Mouse (Mus musculus): ENCODE results near the gene Clstn2. TPM values are rescaled to one million over a fixed set of nuclear protein-coding genes. Genes with fewer than 3 reads are reported as not detected.

The Clstn2 gene
- polyA plus RNA-seq, 1 experiment from 2014 or later: 19.6 TPM

- ATAC-seq (ENCODE audit: low FRiP score): no peak
- Histone ChIP-seq H3K4me2 (replicated peaks) (no peak overlapping the region), H3K36me3 (replicated peaks; ENCODE audit: control insufficient read depth, insufficient read depth) (no peaks in the 10 kb centered on the region), H3K4me3 (replicated peaks; ENCODE audit: low read length) (no peak overlapping the region), H3K27ac (no peak overlapping the region), H3K9ac (no peak overlapping the region), H3K27me3 (ENCODE audit: control insufficient read depth, insufficient read depth, low read length) (no peaks in the 10 kb centered on the region), H3K4me1 (replicated peaks; ENCODE audit: control insufficient read depth, insufficient read depth, low read length) (no peaks in the 10 kb centered on the region), H3K9me3 (ENCODE audit: control insufficient read depth, low read length) (no peaks in the 10 kb centered on the region)
- WGBS: 84% methylated on average over 5 of the region's 5 CpGs
- no peak for DNase-seq (ENCODE audit: low spot score)
Observed at GRCm38 (mm10) chr9:97807031-97807430, 225.9 kb downstream of the Clstn2 start.

DNA sequence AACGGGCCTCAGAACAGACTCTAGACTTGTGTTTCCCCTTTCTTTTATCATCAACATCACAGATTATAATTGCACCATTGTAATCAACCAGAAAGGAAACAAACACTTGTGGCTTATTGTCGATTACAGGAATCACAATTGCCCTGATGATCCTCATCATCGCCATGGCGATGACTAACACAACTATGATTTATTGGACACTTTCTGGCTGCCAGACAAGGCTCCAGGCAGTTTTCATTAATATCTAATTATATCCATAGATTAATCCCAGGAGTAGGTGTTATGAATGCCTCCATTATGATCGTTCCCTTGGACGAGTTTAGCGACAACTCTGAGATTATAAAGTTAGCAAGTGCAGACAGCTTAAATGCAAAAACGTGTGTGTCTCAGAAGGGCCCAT, 239.3 kb downstream of the Clstn2 start:
- H3K9me3 ChIP-seq (ENCODE audit: control insufficient read depth, low read length): no peaks in the 10 kb centered on the region
- ATAC-seq (ENCODE audit: low FRiP score) (no peak), DNase-seq (ENCODE audit: low spot score) (peak; percentile 30)
- H3K36me3 ChIP-seq (replicated peaks; ENCODE audit: control insufficient read depth, insufficient read depth): no peaks in the 10 kb centered on the region
- no peaks in the 10 kb centered on the region for H3K27me3 ChIP-seq (ENCODE audit: control insufficient read depth, insufficient read depth, low read length)
- H3K9ac ChIP-seq: no peak overlapping the region
- no peak overlapping the region for H3K4me3 ChIP-seq (replicated peaks; ENCODE audit: low read length)
- no peak overlapping the region for H3K4me2 ChIP-seq (replicated peaks)
- peaks cover 5% of the 10 kb centered on the region; the same call in 1 of the 2 replicates for H3K4me1 ChIP-seq (replicated peaks; ENCODE audit: control insufficient read depth, insufficient read depth, low read length)
- H3K27ac ChIP-seq: no peak overlapping the region
- 46% methylated on average over 8 of the region's 8 CpGs for WGBS

DNA sequence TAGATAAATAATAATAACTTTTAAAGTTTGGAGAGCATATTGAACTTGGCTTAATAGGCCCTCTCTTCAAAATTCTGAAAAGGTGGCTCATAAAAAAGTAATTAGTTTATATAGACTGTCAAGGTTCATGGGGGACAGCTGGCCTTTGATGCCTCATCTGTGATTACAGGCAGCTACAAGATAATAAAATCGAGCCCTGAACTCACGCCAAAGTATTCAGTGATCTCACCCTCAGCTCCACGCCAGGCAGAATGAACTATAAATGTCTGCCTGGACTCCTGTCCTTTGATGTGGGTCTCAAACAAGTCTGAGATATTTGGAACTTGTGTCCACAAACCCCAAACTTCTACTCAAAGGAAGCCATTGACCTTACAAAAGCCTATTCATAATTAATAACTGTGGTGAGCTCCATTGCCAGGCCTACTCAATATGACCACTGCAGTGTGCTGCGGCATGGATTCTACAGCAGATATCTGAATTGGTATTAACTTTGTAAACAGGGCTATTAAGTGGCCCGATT, 244.8 kb downstream of the Clstn2 start:
- Histone ChIP-seq H3K4me2 (replicated peaks) (no peak overlapping the region), H3K9me3 (ENCODE audit: control insufficient read depth, low read length) (no peaks in the 10 kb centered on the region), H3K4me1 (replicated peaks; ENCODE audit: control insufficient read depth, insufficient read depth, low read length) (no peaks in the 10 kb centered on the region), H3K4me3 (replicated peaks; ENCODE audit: low read length) (no peak overlapping the region), H3K36me3 (replicated peaks; ENCODE audit: control insufficient read depth, insufficient read depth) (no peaks in the 10 kb centered on the region), H3K27me3 (ENCODE audit: control insufficient read depth, insufficient read depth, low read length) (no peaks in the 10 kb centered on the region), H3K9ac (no peak overlapping the region), H3K27ac (no peak overlapping the region)
- no peak for ATAC-seq (ENCODE audit: low FRiP score)
- DNase-seq (ENCODE audit: low spot score): no peak
- whole genome bisulfite sequencing: 85% methylated on average over 5 of the region's 5 CpGs

GRCm38 (mm10) chr9:97780032-97780616, 252.9 kb downstream of the Clstn2 start:
- H3K36me3 ChIP-seq (replicated peaks; ENCODE audit: control insufficient read depth, insufficient read depth): no peaks in the 10 kb centered on the region
- H3K9me3 ChIP-seq (ENCODE audit: control insufficient read depth, low read length): no peaks in the 10 kb centered on the region
- no peaks in the 10 kb centered on the region for H3K27me3 ChIP-seq (ENCODE audit: control insufficient read depth, insufficient read depth, low read length)
- no peak for ATAC-seq (ENCODE audit: low FRiP score)
- no peak overlapping the region for H3K4me2 ChIP-seq (replicated peaks)
- WGBS: 78% methylated on average over 5 of the region's 5 CpGs
- H3K9ac ChIP-seq: no peak overlapping the region
- no peak overlapping the region for H3K4me3 ChIP-seq (replicated peaks; ENCODE audit: low read length)
- no peak for DNase-seq (ENCODE audit: low spot score)
- no peak overlapping the region for H3K27ac ChIP-seq
- no peaks in the 10 kb centered on the region for H3K4me1 ChIP-seq (replicated peaks; ENCODE audit: control insufficient read depth, insufficient read depth, low read length)

GRCm38 (mm10) chr9:97775770-97776169, 257.2 kb downstream of the Clstn2 start:
- Histone ChIP-seq H3K36me3 (replicated peaks; ENCODE audit: control insufficient read depth, insufficient read depth) (no peaks in the 10 kb centered on the region), H3K9ac (no peak overlapping the region), H3K4me1 (replicated peaks; ENCODE audit: control insufficient read depth, insufficient read depth, low read length) (no peaks in the 10 kb centered on the region), H3K27me3 (ENCODE audit: control insufficient read depth, insufficient read depth, low read length) (no peaks in the 10 kb centered on the region), H3K9me3 (ENCODE audit: control insufficient read depth, low read length) (no peaks in the 10 kb centered on the region), H3K4me2 (replicated peaks) (no peak overlapping the region), H3K27ac (no peak overlapping the region), H3K4me3 (replicated peaks; ENCODE audit: low read length) (no peak overlapping the region)
- WGBS: 75% methylated on average over 1 of the region's 1 CpGs
- ATAC-seq (ENCODE audit: low FRiP score) (no peak), DNase-seq (ENCODE audit: low spot score) (no peak)

DNA sequence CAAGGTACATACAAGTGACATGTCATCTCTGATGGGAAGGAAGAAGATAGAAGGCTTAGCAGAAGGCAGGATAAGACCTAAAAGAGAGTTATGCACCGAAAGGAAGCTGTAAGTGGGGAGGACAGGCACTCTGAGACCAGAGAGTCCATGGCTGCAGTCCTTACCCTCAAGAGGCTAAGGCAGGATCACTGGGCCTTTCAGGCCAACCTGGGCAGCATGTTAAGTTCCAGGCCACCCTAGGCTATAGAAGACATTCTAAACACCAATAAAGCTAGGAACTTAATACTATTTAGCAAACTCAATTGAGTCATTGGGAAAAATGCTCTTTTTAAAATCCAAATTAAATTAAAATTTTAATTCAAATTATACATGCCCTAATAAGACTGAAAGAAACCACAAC, 258.0 kb downstream of the Clstn2 start:
- H3K4me1 ChIP-seq (replicated peaks; ENCODE audit: control insufficient read depth, insufficient read depth, low read length): no peaks in the 10 kb centered on the region
- no peak for DNase-seq (ENCODE audit: low spot score)
- H3K36me3 ChIP-seq (replicated peaks; ENCODE audit: control insufficient read depth, insufficient read depth): no peaks in the 10 kb centered on the region

DNA sequence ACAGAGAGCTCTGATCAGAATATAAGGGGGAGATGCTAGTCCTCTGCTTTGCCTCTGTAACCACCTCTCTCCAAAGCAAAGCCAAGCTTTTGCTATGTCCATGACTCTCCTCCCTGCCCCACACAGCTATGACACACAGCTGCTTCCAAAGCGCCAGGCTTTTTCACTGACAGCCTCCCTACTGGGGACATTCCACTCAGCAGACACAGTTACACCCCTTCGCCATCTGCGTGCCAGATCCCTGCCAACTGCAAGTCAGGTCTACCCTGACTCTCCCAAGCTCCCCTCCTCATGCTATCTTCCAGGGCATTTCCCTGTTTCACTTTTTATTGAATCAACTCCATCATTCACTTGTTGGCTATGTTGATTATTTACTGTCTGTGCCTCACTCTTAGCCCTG, 259.1 kb downstream of the Clstn2 start:
- no peak for DNase-seq (ENCODE audit: low spot score)
- Histone ChIP-seq H3K9me3 (ENCODE audit: control insufficient read depth, low read length) (no peaks in the 10 kb centered on the region), H3K36me3 (replicated peaks; ENCODE audit: control insufficient read depth, insufficient read depth) (no peaks in the 10 kb centered on the region), H3K4me2 (replicated peaks) (no peak overlapping the region), H3K4me3 (replicated peaks; ENCODE audit: low read length) (no peak overlapping the region), H3K27ac (no peak overlapping the region), H3K27me3 (ENCODE audit: control insufficient read depth, insufficient read depth, low read length) (no peaks in the 10 kb centered on the region), H3K9ac (no peak overlapping the region), H3K4me1 (replicated peaks; ENCODE audit: control insufficient read depth, insufficient read depth, low read length) (no peaks in the 10 kb centered on the region)
- ATAC-seq (ENCODE audit: low FRiP score): no peak
- WGBS: 72% methylated on average over 3 of the region's 3 CpGs

More for the DNA sequence above, 258.0 kb downstream of the Clstn2 start:
- no peak for ATAC-seq (ENCODE audit: low FRiP score)
- Histone ChIP-seq H3K27ac (no peak overlapping the region), H3K4me3 (replicated peaks; ENCODE audit: low read length) (no peak overlapping the region), H3K9me3 (ENCODE audit: control insufficient read depth, low read length) (no peaks in the 10 kb centered on the region), H3K4me2 (replicated peaks) (no peak overlapping the region), H3K9ac (no peak overlapping the region), H3K27me3 (ENCODE audit: control insufficient read depth, insufficient read depth, low read length) (no peaks in the 10 kb centered on the region)
- whole genome bisulfite sequencing: 89% methylated on average over 1 of the region's 1 CpGs

- H3K4me2 ChIP-seq (replicated peaks): no peak overlapping the region
- no peaks in the 10 kb centered on the region for H3K27me3 ChIP-seq (ENCODE audit: control insufficient read depth, insufficient read depth, low read length)
- 20% methylated on average over 3 of the region's 3 CpGs for WGBS
- no peak overlapping the region for H3K9ac ChIP-seq
- H3K27ac ChIP-seq: no peak overlapping the region
- no peaks in the 10 kb centered on the region for H3K9me3 ChIP-seq (ENCODE audit: control insufficient read depth, low read length)
- no peak overlapping the region for H3K4me3 ChIP-seq (replicated peaks; ENCODE audit: low read length)
- no peaks in the 10 kb centered on the region for H3K36me3 ChIP-seq (replicated peaks; ENCODE audit: control insufficient read depth, insufficient read depth)
- ATAC-seq (ENCODE audit: low FRiP score) (no peak), DNase-seq (ENCODE audit: low spot score) (no peak)
- no peaks in the 10 kb centered on the region for H3K4me1 ChIP-seq (replicated peaks; ENCODE audit: control insufficient read depth, insufficient read depth, low read length)
Observed at GRCm38 (mm10) chr9:97772431-97772830, 260.6 kb downstream of the Clstn2 start.

DNA sequence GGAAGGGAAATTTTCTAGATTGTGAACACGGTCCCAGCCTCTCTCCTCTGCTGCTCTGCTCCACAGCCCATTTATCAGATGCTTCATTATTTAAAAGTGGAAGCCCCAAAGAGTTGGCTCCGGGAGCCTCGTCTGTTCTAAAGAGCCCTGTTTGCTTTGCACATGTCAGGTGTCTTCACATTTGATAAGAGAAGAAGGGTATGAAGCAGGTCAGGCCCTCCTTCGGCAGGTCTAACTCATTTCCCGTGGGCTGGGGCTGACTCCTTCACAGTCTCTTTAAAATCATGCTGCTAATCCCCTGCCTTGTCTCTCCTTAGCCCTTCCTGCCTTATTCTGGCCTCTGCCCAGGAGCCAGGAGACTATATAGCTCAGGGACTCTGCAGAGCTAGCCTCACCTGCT, 263.6 kb downstream of the Clstn2 start:
- H3K4me3 ChIP-seq (replicated peaks; ENCODE audit: low read length): no peak overlapping the region
- 60% methylated on average over 5 of the region's 5 CpGs for WGBS
- no peak for ATAC-seq (ENCODE audit: low FRiP score)
- no peak overlapping the region for H3K4me2 ChIP-seq (replicated peaks)
- no peak overlapping the region for H3K27ac ChIP-seq
- H3K9me3 ChIP-seq (ENCODE audit: control insufficient read depth, low read length): no peaks in the 10 kb centered on the region
- DNase-seq (ENCODE audit: low spot score): no peak
- H3K9ac ChIP-seq: no peak overlapping the region
- H3K27me3 ChIP-seq (ENCODE audit: control insufficient read depth, insufficient read depth, low read length): no peaks in the 10 kb centered on the region
- H3K36me3 ChIP-seq (replicated peaks; ENCODE audit: control insufficient read depth, insufficient read depth): no peaks in the 10 kb centered on the region
- no peaks in the 10 kb centered on the region for H3K4me1 ChIP-seq (replicated peaks; ENCODE audit: control insufficient read depth, insufficient read depth, low read length)

DNA sequence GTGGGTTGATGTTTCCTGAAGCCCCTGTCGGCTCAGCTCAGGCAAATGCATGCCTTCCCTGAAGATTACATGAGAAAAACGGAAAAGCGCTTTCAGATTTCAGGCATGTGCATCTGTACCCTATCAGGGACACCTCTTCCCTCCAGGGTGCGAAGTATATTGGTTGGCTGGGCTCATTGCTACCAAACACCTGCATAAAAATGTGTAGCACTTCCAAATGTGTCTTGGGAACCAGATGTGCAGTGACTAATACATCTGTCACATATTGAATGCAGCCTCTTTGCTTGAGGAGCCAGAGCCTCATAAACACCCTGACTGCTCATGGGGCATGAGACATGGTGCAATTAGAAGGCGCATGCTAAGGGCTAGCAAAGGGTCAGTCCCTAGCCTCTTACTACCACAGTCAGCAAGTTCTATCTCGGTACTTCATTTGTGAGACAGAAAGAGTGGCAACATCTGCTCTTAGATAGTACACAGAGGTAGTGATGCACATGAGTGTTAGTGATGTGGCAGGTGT, 267.7 kb downstream of the Clstn2 start:
- H3K4me1 ChIP-seq (replicated peaks; ENCODE audit: control insufficient read depth, insufficient read depth, low read length): no peaks in the 10 kb centered on the region
- no peaks in the 10 kb centered on the region for H3K27me3 ChIP-seq (ENCODE audit: control insufficient read depth, insufficient read depth, low read length)
- H3K4me3 ChIP-seq (replicated peaks; ENCODE audit: low read length): no peak overlapping the region
- ATAC-seq (ENCODE audit: low FRiP score): no peak
- H3K27ac ChIP-seq: no peak overlapping the region
- no peaks in the 10 kb centered on the region for H3K9me3 ChIP-seq (ENCODE audit: control insufficient read depth, low read length)
- no peak for DNase-seq (ENCODE audit: low spot score)
- H3K9ac ChIP-seq: no peak overlapping the region
- no peaks in the 10 kb centered on the region for H3K36me3 ChIP-seq (replicated peaks; ENCODE audit: control insufficient read depth, insufficient read depth)
- H3K4me2 ChIP-seq (replicated peaks): no peak overlapping the region
- 86% methylated on average over 6 of the region's 6 CpGs for WGBS

Data from hindbrain, embryonic 14.5 days (tissue).